Mouse (Mus musculus) limb, embryonic 10.5 days (tissue): ENCODE measurements around the gene Tsks. TPM values are rescaled to one million over a fixed set of nuclear protein-coding genes. Genes with fewer than 3 reads are reported as not detected.

ENCODE experiments used
- DNase-seq: peaks from one replicate; pipeline ENCODE4 v3.0.0-alpha.2; 2017; ENCODE audit warnings: low spot score
- H3K27ac ChIP-seq: fragments of 300-500 bp; sonication (generic); 2 replicates; pipeline ENCODE4 v1.5.1; 2016; ENCODE audit warnings: mild to moderate bottlenecking
- H3K27me3 ChIP-seq: fragments of 300-500 bp; sonication (generic); 2 replicates; pipeline ENCODE4 v1.6.1; 2016; ENCODE audit warnings: low read depth, mild to moderate bottlenecking; ENCODE audit not compliant: poor library complexity, severe bottlenecking
- H3K36me3 ChIP-seq: fragments of 300-500 bp; sonication (generic); 2 replicates; pipeline ENCODE4 v1.6.1; 2016; ENCODE audit warnings: mild to moderate bottlenecking, moderate library complexity
- H3K4me1 ChIP-seq: fragments of 300-500 bp; sonication (generic); 2 replicates; pipeline ENCODE4 v1.6.1; 2016
- H3K4me3 ChIP-seq: fragments of 300-500 bp; sonication (generic); 2 replicates; pipeline ENCODE4 v1.5.1; 2016; ENCODE audit warnings: mild to moderate bottlenecking, moderate library complexity
- H3K9me3 ChIP-seq: fragments of 300-500 bp; sonication (generic); replicated peaks from 2 replicates; pipeline ENCODE4 v1.6.1; 2016; ENCODE audit warnings: mild to moderate bottlenecking
- WGBS: fragments of 180-500 bp; shearing (Covaris S2); methylation state at CpG from one replicate; pipeline ENCODE4 v1.1.7; 2016; 5-methylcytosine and 5-hydroxymethylcytosine counted together
- polyA plus RNA-seq: library from polyadenylated mRNA; unstranded; fragments of >200 nt; fragmentation: Nextera tagmentation; extraction: Ambion mirVana; gene quantifications from 2 replicates; pipeline ENCODE4 v1.2.1, GENCODE M21; 2016

Tsks gene
- polyA plus RNA-seq, 1 experiment from 2014 or later = 0.18 TPM

DNA sequence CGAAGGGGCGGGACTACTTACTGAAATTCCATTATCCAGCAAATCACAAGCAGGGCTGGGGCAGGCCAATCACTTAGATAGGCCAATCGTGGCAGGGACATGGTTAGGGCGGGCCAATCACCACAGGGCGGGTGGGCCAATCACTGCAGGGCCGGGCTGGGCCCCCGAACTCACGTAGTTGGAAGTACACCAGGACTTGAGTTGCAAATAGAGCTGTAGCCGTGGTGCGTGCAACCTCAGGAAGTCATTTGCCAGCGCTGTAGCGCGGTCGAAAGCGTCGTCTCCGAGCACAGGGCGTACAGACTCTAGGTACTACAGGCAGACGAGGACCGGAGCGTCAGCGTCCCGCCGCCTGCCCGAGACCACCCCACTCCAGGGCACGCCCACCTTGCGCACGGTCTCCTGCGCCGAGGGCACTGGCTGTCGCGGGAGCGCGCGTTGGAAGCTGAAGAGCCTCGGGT is 27.3 kb downstream of the Tsks start:
- H3K36me3 ChIP-seq = peaks cover 14% of the 10 kb centered on the region
- peak overlapping the region; percentile 92 for H3K27ac ChIP-seq
- WGBS = under 1% methylated on average over 36 of the region's 36 CpGs
- DNase-seq = peak; percentile 90
- H3K9me3 ChIP-seq = no peaks in the 10 kb centered on the region
- H3K4me3 ChIP-seq = peak overlapping the region; percentile 71
- peaks cover 44% of the 10 kb centered on the region for H3K4me1 ChIP-seq
- H3K27me3 ChIP-seq = no peaks in the 10 kb centered on the region

GRCm38 (mm10) chr7:44971142-44971541 is 28.1 kb downstream of the Tsks start:
- Histone ChIP-seq H3K9me3 (no peaks in the 10 kb centered on the region), H3K27me3 (no peaks in the 10 kb centered on the region), H3K27ac (peak overlapping the region; percentile 92), H3K36me3 (peaks cover 16% of the 10 kb centered on the region), H3K4me1 (peaks cover 45% of the 10 kb centered on the region), H3K4me3 (peak overlapping the region; percentile 71)
- DNase-seq = no peak
- WGBS = 74% methylated on average over 7 of the region's 7 CpGs

- H3K36me3 ChIP-seq = peaks cover 35% of the 10 kb centered on the region
- H3K4me3 ChIP-seq = peak overlapping the region; percentile 59
- H3K4me1 ChIP-seq = peaks cover 45% of the 10 kb centered on the region
- peak overlapping the region; percentile 84 for H3K27ac ChIP-seq
- H3K9me3 ChIP-seq = no peaks in the 10 kb centered on the region
- WGBS = 50% methylated on average over 14 of the region's 14 CpGs
- DNase-seq = no peak
- no peaks in the 10 kb centered on the region for H3K27me3 ChIP-seq
Measured at GRCm38 (mm10) chr7:44973415-44974130, 30.6 kb downstream of the Tsks start.

DNA sequence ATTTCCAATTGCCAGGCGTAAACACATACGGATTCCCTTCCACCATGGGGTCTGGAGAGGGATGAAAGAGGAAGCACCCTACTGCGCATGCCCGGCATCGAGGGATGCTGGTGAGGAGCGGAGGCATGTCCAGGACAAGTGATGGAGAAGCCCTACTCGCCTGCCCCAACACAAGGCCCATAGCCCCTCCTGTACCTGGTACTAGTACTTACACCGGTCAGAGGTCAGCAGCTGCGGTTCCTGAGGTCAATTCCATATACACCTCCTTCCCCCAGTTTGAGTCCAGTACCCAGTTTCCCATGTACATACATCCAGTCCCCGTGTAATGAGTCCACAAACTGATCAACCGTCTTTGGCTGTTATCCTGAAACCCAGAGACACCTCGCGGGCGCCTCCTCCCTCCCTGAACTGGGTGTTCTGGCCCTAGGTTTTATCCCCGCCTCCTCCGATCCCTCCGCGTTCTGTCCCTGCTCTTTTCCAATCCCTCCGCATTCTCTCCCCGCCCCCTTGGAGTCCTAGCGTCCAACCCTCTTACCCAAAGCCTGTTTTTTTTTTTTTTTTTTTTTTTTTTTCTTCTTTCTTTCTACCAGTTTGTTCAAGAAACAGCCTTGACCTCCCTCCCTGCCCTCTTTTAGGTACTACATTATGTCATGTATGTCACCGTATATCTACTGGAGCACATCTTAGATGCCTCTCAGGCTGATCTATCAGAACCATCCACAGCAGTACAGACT is 31.5 kb downstream of the Tsks start, which contains the start of gene Cpt1c:
TSS of gene Cpt1c (minus strand) at position 469 of the 734 bp plus-strand sequence.
- H3K36me3 ChIP-seq = peaks cover 44% of the 10 kb centered on the region
- WGBS = 2% methylated on average over 22 of the region's 22 CpGs
- peak within 1 kb of the TSS; percentile 59 for H3K4me3 ChIP-seq
- H3K27me3 ChIP-seq = no peaks in the 10 kb centered on the region
- no peaks in the 10 kb centered on the region for H3K9me3 ChIP-seq
- peaks cover 45% of the 10 kb centered on the region for H3K4me1 ChIP-seq
- peak; percentile 88 for DNase-seq
- peak within 1 kb of the TSS; percentile 84 for H3K27ac ChIP-seq

DNA sequence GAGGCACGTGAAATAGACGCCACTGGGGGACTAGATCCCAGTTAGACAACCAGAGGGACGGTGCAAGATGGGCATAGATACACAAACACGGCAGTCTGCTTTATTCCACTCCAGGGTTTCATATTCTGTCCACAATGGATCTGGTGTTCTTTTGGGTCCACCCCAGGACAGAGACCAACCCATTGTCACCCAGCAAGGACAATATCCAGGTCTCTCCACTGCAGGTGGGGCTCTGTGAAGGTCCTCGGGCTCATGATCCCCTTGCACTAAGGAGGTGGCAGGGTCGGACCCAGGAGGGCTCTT is 32.1 kb downstream of the Tsks start:
- Histone ChIP-seq H3K4me1 (peaks cover 39% of the 10 kb centered on the region), H3K27me3 (no peaks in the 10 kb centered on the region), H3K36me3 (peaks cover 50% of the 10 kb centered on the region), H3K27ac (no peak overlapping the region), H3K9me3 (no peaks in the 10 kb centered on the region), H3K4me3 (peak overlapping the region; percentile 59)
- 25% methylated on average over 6 of the region's 6 CpGs for WGBS
- DNase-seq = no peak

GRCm38 (mm10) chr7:44978300-44978699 is 35.3 kb downstream of the Tsks start:
- 93% methylated on average over 3 of the region's 3 CpGs for WGBS
- no peak overlapping the region for H3K4me3 ChIP-seq
- no peaks in the 10 kb centered on the region for H3K9me3 ChIP-seq
- peaks cover 81% of the 10 kb centered on the region for H3K36me3 ChIP-seq
- no peak for DNase-seq
- H3K27me3 ChIP-seq = no peaks in the 10 kb centered on the region
- no peak overlapping the region for H3K27ac ChIP-seq
- H3K4me1 ChIP-seq = peaks cover 22% of the 10 kb centered on the region

DNA sequence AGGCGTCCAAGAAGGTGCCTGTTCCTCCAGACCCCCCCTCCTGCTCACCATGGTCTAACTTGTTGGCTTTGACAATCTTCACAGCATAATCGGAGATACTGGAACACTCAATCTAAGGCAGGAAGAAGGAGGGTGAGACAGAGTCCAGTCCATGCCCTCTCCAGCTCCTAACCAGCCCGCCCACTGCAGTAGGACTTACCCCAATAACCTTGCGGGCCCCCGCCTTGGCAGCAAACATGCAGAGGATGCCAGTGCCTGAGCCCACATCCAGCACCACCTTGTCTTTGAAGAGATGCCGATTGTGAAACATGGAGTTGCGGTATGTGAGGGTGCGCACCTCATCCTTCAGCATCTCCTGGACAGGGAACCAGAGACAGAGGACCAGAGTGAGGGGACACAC is 38.5 kb downstream of the Tsks start:
- peaks cover 83% of the 10 kb centered on the region for H3K36me3 ChIP-seq
- no peak overlapping the region for H3K27ac ChIP-seq
- WGBS = 91% methylated on average over 8 of the region's 8 CpGs
- no peaks in the 10 kb centered on the region for H3K9me3 ChIP-seq
- H3K27me3 ChIP-seq = no peaks in the 10 kb centered on the region
- H3K4me1 ChIP-seq = peaks cover 26% of the 10 kb centered on the region
- no peak for DNase-seq
- H3K4me3 ChIP-seq = peak overlapping the region; percentile 19; the same call in 1 of the 2 replicates

DNA sequence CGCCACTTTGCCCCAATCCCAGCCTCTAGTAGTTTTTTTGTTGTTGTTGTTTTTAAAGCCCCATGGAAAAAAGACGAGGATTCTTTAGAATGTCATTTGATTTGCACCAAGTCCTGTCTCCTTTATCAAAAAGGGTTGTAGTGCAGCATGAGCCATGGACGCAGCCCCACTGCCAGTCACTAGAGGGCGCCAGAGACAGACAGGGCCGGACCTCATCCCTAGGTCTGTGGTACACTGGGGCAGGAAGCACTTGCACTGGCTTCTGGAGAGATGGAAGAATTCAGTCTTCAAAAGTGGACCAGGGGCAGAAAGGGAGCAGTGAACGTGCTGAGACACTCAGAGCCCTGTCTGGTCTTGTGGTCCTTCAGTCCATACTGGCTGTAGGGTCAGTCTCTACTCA is 40.1 kb downstream of the Tsks start:
- no peaks in the 10 kb centered on the region for H3K9me3 ChIP-seq
- H3K4me1 ChIP-seq = peaks cover 30% of the 10 kb centered on the region
- WGBS = 50% methylated on average over 6 of the region's 6 CpGs
- H3K27ac ChIP-seq = no peak overlapping the region
- peaks cover 69% of the 10 kb centered on the region for H3K36me3 ChIP-seq
- DNase-seq = peak; percentile 90
- H3K27me3 ChIP-seq = no peaks in the 10 kb centered on the region
- peak overlapping the region; percentile 80 for H3K4me3 ChIP-seq

DNA sequence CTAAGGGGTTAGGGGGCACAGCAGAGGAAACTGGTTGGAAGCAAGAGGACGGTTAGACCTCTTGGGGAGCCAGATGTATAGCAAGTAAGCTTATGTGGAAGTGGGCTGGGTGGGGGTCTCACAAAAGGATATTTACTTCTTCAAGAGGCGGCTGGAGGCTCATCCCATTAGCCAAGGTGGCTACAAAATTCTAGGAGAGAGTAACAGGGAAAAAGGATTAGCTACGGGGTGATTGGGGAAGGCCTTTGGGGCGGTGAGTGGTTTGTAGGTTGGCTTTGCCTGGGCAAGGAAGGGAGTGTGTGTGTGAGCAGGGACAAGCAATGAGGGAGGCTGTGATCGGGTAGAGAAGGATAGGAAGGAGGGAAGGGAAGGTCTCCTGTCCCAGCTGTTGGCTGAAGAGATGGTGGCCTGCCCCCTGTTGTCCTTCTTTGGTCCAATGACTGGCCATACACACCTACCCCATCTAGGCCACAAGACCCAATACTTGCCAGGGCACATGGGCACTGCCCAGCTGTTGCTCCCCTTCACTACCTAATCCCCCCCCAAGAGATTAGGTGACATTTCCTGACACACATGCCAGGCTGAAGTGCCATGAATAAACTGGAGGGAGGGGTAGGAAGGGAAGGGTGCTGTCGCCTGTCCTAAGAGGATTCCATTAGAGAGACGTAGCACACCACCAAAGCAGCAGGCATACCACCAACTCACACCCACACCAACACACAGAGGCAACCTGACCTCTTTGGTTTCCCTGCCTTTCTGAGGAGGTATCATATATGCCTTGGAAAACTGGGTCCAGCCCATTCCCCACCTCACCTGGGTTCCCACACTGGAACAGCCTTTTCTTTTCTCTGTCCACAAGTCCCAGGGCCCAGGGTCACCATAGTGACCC is 41.2 kb downstream of the Tsks start:
- Histone ChIP-seq H3K9me3 (no peaks in the 10 kb centered on the region), H3K4me3 (peak overlapping the region; percentile 80), H3K4me1 (peaks cover 36% of the 10 kb centered on the region), H3K27me3 (no peaks in the 10 kb centered on the region), H3K27ac (no peak overlapping the region), H3K36me3 (peaks cover 66% of the 10 kb centered on the region)
- no peak for DNase-seq
- 84% methylated on average over 7 of the region's 7 CpGs for WGBS

GRCm38 (mm10) chr7:44984833-44985164 is 41.8 kb downstream of the Tsks start:
- H3K27ac ChIP-seq = 0 out of 2 replicates have a peak overlapping the region, but pooled peaks have one; percentile 19
- no peak for DNase-seq
- WGBS = 57% methylated on average over 3 of the region's 3 CpGs

GRCm38 (mm10) chr7:44985595-44986191 is 42.7 kb downstream of the Tsks start:
- H3K4me3 ChIP-seq = peak overlapping the region; percentile 80
- no peaks in the 10 kb centered on the region for H3K27me3 ChIP-seq
- WGBS = under 1% methylated on average over 44 of the region's 45 CpGs
- peaks cover 66% of the 10 kb centered on the region for H3K36me3 ChIP-seq
- H3K4me1 ChIP-seq = peaks cover 37% of the 10 kb centered on the region
- no peaks in the 10 kb centered on the region for H3K9me3 ChIP-seq
- peak overlapping the region; percentile 99 for H3K27ac ChIP-seq
- peak; percentile 87 for DNase-seq

More at GRCm38 (mm10) chr7:44984833-44985164, 41.8 kb downstream of the Tsks start:
- H3K36me3 ChIP-seq = peaks cover 66% of the 10 kb centered on the region
- peak overlapping the region; percentile 80 for H3K4me3 ChIP-seq
- peaks cover 37% of the 10 kb centered on the region for H3K4me1 ChIP-seq
- no peaks in the 10 kb centered on the region for H3K9me3 ChIP-seq
- no peaks in the 10 kb centered on the region for H3K27me3 ChIP-seq

DNA sequence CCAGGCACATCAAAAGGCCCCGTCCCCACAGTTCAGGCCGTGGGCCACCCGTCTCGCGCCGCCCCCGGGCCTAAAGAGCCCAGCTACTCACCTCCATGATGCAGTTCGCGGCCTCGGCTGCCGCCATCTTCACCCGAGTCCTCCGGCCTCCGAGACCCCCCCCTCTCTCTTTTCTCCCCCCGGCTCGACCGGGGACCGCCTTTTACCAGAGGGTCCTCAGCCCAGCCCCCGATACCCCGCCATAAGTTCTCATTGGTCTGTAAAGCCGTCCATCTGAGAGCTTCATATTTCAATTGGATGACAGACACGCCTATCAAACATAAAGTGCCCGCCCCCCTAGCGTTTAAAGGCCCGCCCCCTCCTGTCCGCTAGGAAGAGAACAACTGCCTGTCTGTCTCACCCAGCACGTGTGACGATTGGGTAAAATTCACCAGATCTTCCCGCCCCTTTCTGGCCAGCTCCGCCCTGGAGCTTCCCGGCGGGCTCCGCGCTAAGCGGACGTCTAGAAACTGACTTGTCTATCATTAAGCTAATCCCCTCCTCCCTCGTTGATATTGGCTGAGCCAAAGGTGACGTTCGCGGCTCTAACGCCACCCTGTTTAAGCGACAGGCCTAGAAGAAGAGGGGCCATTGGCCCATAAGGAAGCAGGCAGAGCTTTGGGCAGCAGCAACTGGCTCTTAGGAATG is 43.3 kb downstream of the Tsks start, which contains the start of gene Prmt1:
TSS of gene Prmt1 (minus strand) at position 377 of the 687 bp plus-strand sequence.
- no peaks in the 10 kb centered on the region for H3K9me3 ChIP-seq
- WGBS = 2% methylated on average over 42 of the region's 42 CpGs
- peak within 1 kb of the TSS; percentile 99 for H3K27ac ChIP-seq
- H3K36me3 ChIP-seq = peaks cover 66% of the 10 kb centered on the region
- peaks cover 37% of the 10 kb centered on the region for H3K4me1 ChIP-seq
- peak within 1 kb of the TSS; percentile 80 for H3K4me3 ChIP-seq
- peak; percentile 92 for DNase-seq
- H3K27me3 ChIP-seq = no peaks in the 10 kb centered on the region
